Comparison of ENCODE assay signal across 7 mouse cellular contexts in the genomic region with DNA sequence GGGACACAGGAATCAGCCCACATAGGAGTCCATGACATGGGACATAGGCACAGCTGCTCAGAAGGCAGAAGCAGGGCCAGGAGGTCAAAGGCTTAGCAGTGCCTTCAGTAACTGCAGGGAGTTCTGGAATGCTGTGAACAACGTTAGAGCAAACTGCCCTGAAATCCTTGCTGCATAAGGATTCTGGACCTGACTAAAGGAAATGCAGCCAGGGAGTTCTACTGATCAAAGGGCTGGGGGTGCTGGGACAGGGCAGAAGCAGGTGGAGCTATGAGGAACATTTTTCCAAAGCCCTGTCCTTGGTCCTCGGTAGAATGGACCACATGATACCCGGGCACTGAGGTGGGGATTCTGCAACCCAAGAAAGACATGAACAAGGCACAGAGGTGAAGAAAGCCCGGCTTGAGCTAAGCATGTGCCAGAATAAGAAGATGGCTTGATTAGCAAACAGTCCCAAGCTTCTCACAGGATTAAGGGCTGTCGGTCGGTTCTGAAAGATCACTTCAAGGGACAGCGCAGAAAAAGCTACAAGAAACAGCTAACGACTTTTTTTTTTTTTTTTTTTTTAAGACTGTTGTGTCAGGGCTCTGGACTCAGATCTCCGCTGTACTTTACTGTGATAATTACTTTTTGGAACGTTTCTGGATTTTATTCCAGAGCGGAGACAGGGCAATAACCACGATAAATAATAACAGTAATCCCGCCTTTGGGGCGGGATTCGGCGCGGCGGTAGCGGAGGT. TPM values are rescaled to one million over a fixed set of nuclear protein-coding genes. Genes with fewer than 3 reads are reported as not detected.
A peak's percentile ranks its signal among the peaks of the same experiment; 100 is the strongest.
DNase-seq lines count a peak whose midpoint lies in the region; ATAC-seq and TF ChIP-seq lines count a peak whose summit lies in the region.

No protein-coding gene starts in this region.

- TF ChIP-seq CTCF in E14TG2a.4 (conservative IDR thresholded peaks at IDR 0.05; ENCODE audit: low read length), result no peak; the same call in 1 of the 2 replicates

- no peaks in the 10 kb centered on the region for H3K36me3 ChIP-seq in E14TG2a.4 (ENCODE audit: insufficient read depth, low read length)
- H3K36me3 ChIP-seq in forebrain, embryonic 13.5 days (ENCODE audit: poor library complexity, severe bottlenecking), result no peaks in the 10 kb centered on the region
- no peaks in the 10 kb centered on the region for H3K36me3 ChIP-seq in kidney, embryonic 15.5 days
- no peaks in the 10 kb centered on the region for H3K36me3 ChIP-seq in midbrain, embryonic 15.5 days (replicated peaks)

- ATAC-seq in CD4-positive, CD25-positive, alpha-beta regulatory T cell, adult 4 months, result peak; percentile 11
- peak; percentile 33 for ATAC-seq in forebrain, embryonic 13.5 days
- ATAC-seq in kidney, embryonic 15.5 days (replicated peaks; ENCODE audit: low FRiP score), result no peak
- peak; percentile 45; the same call in 1 of the 2 replicates for ATAC-seq in midbrain, embryonic 15.5 days (replicated peaks)

- H3K9me3 ChIP-seq in E14TG2a.4 (ENCODE audit: low read length), result no peaks in the 10 kb centered on the region; the same call in 1 of the 2 replicates
- H3K9me3 ChIP-seq in forebrain, embryonic 13.5 days (replicated peaks), result no peaks in the 10 kb centered on the region
- no peaks in the 10 kb centered on the region for H3K9me3 ChIP-seq in kidney, embryonic 15.5 days (replicated peaks)
- no peaks in the 10 kb centered on the region for H3K9me3 ChIP-seq in midbrain, embryonic 15.5 days

- H3K27ac ChIP-seq in forebrain, embryonic 13.5 days, result no peak overlapping the region
- peak overlapping the region; percentile 93 for H3K27ac ChIP-seq in kidney, embryonic 15.5 days
- peak overlapping the region; percentile 77 for H3K27ac ChIP-seq in midbrain, embryonic 15.5 days

- H3K4me1 ChIP-seq in E14TG2a.4 (replicated peaks; ENCODE audit: low read depth, low read length), result peaks cover 30% of the 10 kb centered on the region
- peaks cover 5% of the 10 kb centered on the region for H3K4me1 ChIP-seq in forebrain, embryonic 13.5 days
- peaks cover 32% of the 10 kb centered on the region for H3K4me1 ChIP-seq in kidney, embryonic 15.5 days
- peaks cover 9% of the 10 kb centered on the region for H3K4me1 ChIP-seq in midbrain, embryonic 15.5 days

- H3K4me3 ChIP-seq in E14TG2a.4 (replicated peaks; ENCODE audit: low read length), result peak overlapping the region; percentile 83
- peak overlapping the region; percentile 58 for H3K4me3 ChIP-seq in forebrain, embryonic 13.5 days
- H3K4me3 ChIP-seq in kidney, embryonic 15.5 days (replicated peaks), result peak overlapping the region; percentile 65
- H3K4me3 ChIP-seq in midbrain, embryonic 15.5 days, result peak overlapping the region; percentile 59

- WGBS in forebrain, embryonic 13.5 days, result 1% methylated on average over 19 of the region's 19 CpGs
- under 1% methylated on average over 19 of the region's 19 CpGs for WGBS in kidney, embryonic 15.5 days
- WGBS in midbrain, embryonic 15.5 days, result 2% methylated on average over 19 of the region's 19 CpGs

- H3K9ac ChIP-seq in forebrain, embryonic 13.5 days, result peak overlapping the region; percentile 74
- peak overlapping the region; percentile 71 for H3K9ac ChIP-seq in kidney, embryonic 15.5 days
- H3K9ac ChIP-seq in midbrain, embryonic 15.5 days, result peak overlapping the region; percentile 78

- peaks cover 40% of the 10 kb centered on the region for H3K27me3 ChIP-seq in E14TG2a.4 (ENCODE audit: insufficient read depth, low read length)
- H3K27me3 ChIP-seq in forebrain, embryonic 13.5 days, result 0 out of 2 replicates have a peak, but pooled peaks cover 4% of the 10 kb centered on the region
- no peaks in the 10 kb centered on the region for H3K27me3 ChIP-seq in kidney, embryonic 15.5 days
- no peaks in the 10 kb centered on the region for H3K27me3 ChIP-seq in midbrain, embryonic 15.5 days (replicated peaks)

- H3K4me2 ChIP-seq in forebrain, embryonic 13.5 days, result peak overlapping the region; percentile 81
- peak overlapping the region; percentile 92 for H3K4me2 ChIP-seq in kidney, embryonic 15.5 days
- H3K4me2 ChIP-seq in midbrain, embryonic 15.5 days, result peak overlapping the region; percentile 93

- no peak for DNase-seq in thymus, postnatal 0 days (ENCODE audit: low spot score)
- no peak for DNase-seq in layer of hippocampus, adult 9-10 months (ENCODE audit: low spot score)

RNA-seq across cellular contexts. Expression of a gene that starts 0.9 kb away (rescaled TPM):
- polyA plus RNA-seq in CD4-positive, CD25-positive, alpha-beta regulatory T cell, adult 4 months (2017; shearing (Covaris generic)), result 1 to 10 TPM; 1.3 to 2.1 TPM
- 2.9 and 4.6 TPM in 2 replicates for polyA plus RNA-seq in forebrain, embryonic 13.5 days (2015; fragmentation: Nextera tagmentation; extraction: Ambion mirVana)
- polyA plus RNA-seq in kidney, embryonic 15.5 days (2015; fragmentation: Nextera tagmentation; extraction: Ambion mirVana), result 36.7 and 39.9 TPM in 2 replicates
- polyA plus RNA-seq in midbrain, embryonic 15.5 days (2015; fragmentation: Nextera tagmentation; extraction: Ambion mirVana), result 4.2 and 4.7 TPM in 2 replicates
- 7.8 and 11.3 TPM in 2 replicates for polyA plus RNA-seq in thymus, postnatal 0 days (2015; fragmentation: Nextera tagmentation; extraction: Ambion mirVana)

RNA-seq across cellular contexts. Expression of a gene that starts 56.3 kb away (rescaled TPM):
- not detected for polyA plus RNA-seq in CD4-positive, CD25-positive, alpha-beta regulatory T cell, adult 4 months (2017; shearing (Covaris generic))
- not detected in 2 replicates for polyA plus RNA-seq in forebrain, embryonic 13.5 days (2015; fragmentation: Nextera tagmentation; extraction: Ambion mirVana)
- 3.5 and 4.4 TPM in 2 replicates for polyA plus RNA-seq in kidney, embryonic 15.5 days (2015; fragmentation: Nextera tagmentation; extraction: Ambion mirVana)
- 0.45 and 0.46 TPM in 2 replicates for polyA plus RNA-seq in midbrain, embryonic 15.5 days (2015; fragmentation: Nextera tagmentation; extraction: Ambion mirVana)
- 1.3 and 2.3 TPM in 2 replicates for polyA plus RNA-seq in thymus, postnatal 0 days (2015; fragmentation: Nextera tagmentation; extraction: Ambion mirVana)
